Mouse (Mus musculus): ENCODE measurements around the gene Ube2b. TPM values are rescaled to one million over a fixed set of nuclear protein-coding genes. Genes with fewer than 3 reads are reported as not detected.

Gene Ube2b
- polyA plus RNA-seq (2015; fragmentation: Nextera tagmentation; extraction: Ambion mirVana): 204 and 233 TPM in 2 replicates

DNA sequence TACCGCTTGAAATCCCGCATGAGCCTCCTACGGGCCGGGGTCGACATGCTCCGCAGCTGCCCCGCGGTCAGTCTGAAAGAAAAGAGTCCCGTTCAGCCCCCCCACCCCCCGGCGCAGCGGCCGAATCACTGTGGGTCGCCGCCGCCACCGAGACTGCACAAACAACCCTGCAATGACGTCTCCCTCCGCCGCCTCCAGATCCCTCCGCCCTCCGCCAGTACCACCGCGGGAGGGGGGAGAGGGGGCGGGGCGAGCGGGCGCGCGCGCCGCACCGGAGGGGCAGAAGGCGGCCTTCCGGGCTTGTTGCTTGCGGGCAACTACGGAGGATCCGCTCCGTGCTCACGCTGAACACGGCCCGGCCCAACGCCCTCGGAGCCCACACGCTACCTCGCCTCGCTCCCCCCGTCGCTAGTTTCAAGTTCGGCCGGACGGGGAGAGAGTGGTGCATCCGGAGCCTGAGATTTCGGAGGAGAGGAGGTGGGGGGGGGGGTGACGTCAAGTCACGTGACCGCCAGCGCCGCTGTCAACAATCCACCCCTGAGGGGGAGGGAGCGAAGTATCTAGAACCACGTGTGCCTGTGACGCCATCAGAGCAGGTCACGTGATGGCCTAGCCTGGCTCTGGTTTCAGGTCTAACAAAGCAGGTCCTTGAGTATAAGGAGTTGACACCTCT is at the start of gene Ube2b:
Gene Ube2b, minus strand, starts transcription at position 473 of the 673 bp plus-strand sequence.

DNA sequence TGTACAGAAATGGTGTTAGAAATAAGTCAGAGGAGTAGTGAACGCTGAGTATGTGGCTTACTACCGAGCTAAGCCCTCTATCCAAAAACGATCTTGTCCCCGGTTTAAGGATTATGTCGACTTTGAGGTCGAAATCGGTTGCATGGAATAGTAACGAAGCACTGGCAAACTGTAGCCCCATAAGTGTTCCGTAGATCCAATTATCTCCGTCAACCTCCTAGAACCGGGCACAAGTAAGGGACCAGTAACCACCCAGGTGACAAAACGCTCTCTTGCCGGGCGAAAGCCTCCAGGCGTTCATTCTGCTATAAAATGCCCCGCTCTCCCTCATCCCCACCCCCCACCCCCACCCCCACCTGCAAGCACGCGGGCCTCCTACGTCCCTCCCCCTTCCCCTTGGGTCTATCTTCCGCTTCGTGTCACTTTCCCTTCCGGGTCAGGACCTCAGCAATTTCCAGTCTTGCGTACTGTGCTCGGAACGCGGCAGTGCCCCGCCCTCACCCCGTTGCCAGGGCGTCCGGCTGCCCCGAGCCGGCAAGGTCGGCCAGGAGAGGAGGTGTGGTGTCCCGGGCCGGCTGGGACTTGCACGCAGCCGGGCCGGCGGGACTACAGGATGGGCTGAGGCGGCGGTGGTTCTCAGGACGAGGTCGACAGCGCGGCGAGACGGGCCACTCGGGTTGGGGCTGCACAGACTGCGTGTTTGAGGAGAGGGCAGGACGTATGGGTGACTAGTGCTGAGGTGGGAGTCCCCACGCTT is 3.4 kb upstream of the Ube2b start, which contains the start of gene Cdkl3:
Gene Cdkl3, plus strand, starts transcription at position 450 of the 757 bp plus-strand sequence.

GRCm38 (mm10) chr11:51967443-51968401 is 32.8 kb downstream of the Ube2b start, which contains the start of gene Cdkn2aipnl:
Gene Cdkn2aipnl, plus strand, starts transcription at chr11:51967661.

Other genes starting within 250 kb of the Ube2b start
- gene Sec24a, start 237.1 kb downstream of the Ube2b start, polyA plus RNA-seq (2015; fragmentation: Nextera tagmentation; extraction: Ambion mirVana): 13.1 and 13.5 TPM in 2 replicates
- gene Sar1b, start 237.1 kb downstream of the Ube2b start, polyA plus RNA-seq (2015; fragmentation: Nextera tagmentation; extraction: Ambion mirVana): 237 and 253 TPM in 2 replicates
- 1.5 and 1.6 TPM in 2 replicates for gene Jade2, start 143.1 kb downstream of the Ube2b start, polyA plus RNA-seq (2015; fragmentation: Nextera tagmentation; extraction: Ambion mirVana)
- gene Cdkn2aipnl, start 33.1 kb downstream of the Ube2b start, polyA plus RNA-seq (2015; fragmentation: Nextera tagmentation; extraction: Ambion mirVana): 104 and 110 TPM in 2 replicates
- gene Cdkl3, start 3.5 kb upstream of the Ube2b start, polyA plus RNA-seq (2015; fragmentation: Nextera tagmentation; extraction: Ambion mirVana): 32.2 and 33.7 TPM in 2 replicates
- 126 and 134 TPM in 2 replicates for gene Ppp2ca, start 97.9 kb upstream of the Ube2b start, polyA plus RNA-seq (2015; fragmentation: Nextera tagmentation; extraction: Ambion mirVana)
- gene Olfr1373, start 144.8 kb upstream of the Ube2b start, polyA plus RNA-seq (2015; fragmentation: Nextera tagmentation; extraction: Ambion mirVana): not detected in 2 replicates
- gene Olfr1371, start 213.2 kb upstream of the Ube2b start, polyA plus RNA-seq (2015; fragmentation: Nextera tagmentation; extraction: Ambion mirVana): not detected in 2 replicates
- 949 and 1,105 TPM in 2 replicates for gene Skp1a, start 231.2 kb upstream of the Ube2b start, polyA plus RNA-seq (2015; fragmentation: Nextera tagmentation; extraction: Ambion mirVana)

All from neural tube, postnatal 0 days (tissue).